Comparison of ENCODE assay signal across 33 mouse cellular contexts in genomic region chr19:28231511-28231910, GRCm38 (mm10).
"Had no signal": no experiment of that assay in that cellular context is flagged by ENCODE, and none has a peak within 500 bp of the region (broad histone marks: within the 10 kb centered on the region; RNA-seq: fewer than 3 reads in every experiment).

No protein-coding gene starts in this region.

- H3K36me3 ChIP-seq: limb, embryonic 10.5 days; limb, embryonic 12.5 days; limb, embryonic 13.5 days; limb, embryonic 15.5 days; liver, embryonic 12.5 days; liver, embryonic 13.5 days; liver, embryonic 15.5 days; lung, embryonic 15.5 days; midbrain, embryonic 10.5 days; midbrain, embryonic 12.5 days; midbrain, embryonic 13.5 days; midbrain, embryonic 15.5 days; neural tube, embryonic 12.5 days; neural tube, embryonic 13.5 days had no signal

- H3K4me1 ChIP-seq: limb, embryonic 12.5 days; limb, embryonic 13.5 days; limb, embryonic 15.5 days; liver, embryonic 12.5 days; liver, embryonic 13.5 days; liver, embryonic 15.5 days; lung, embryonic 15.5 days; megakaryocyte, embryonic 14.5 days; midbrain, embryonic 13.5 days; midbrain, embryonic 15.5 days; neural tube, embryonic 12.5 days; neural tube, embryonic 13.5 days had no signal

- DNase-seq: left cerebral cortex, postnatal 4 days; liver; liver, embryonic 13.5 days; liver, postnatal 0 days; lung, adult 18-20 months; lung, adult 2 months; lung, embryonic 14.5 days; lung, postnatal 10 days; lung, postnatal 14 days; lung, postnatal 36 days; lung, postnatal 4 days; midbrain, embryonic 14.5 days had no signal

- ATAC-seq: liver, embryonic 12.5 days; liver, postnatal 0 days; lung, postnatal 0 days; midbrain, embryonic 13.5 days; midbrain, embryonic 15.5 days; midbrain, embryonic 16.5 days had no signal

- H3K4me2 ChIP-seq: limb, embryonic 12.5 days; limb, embryonic 13.5 days; limb, embryonic 15.5 days; liver, embryonic 11.5 days; liver, embryonic 12.5 days; liver, embryonic 13.5 days; liver, embryonic 15.5 days; lung, embryonic 14.5 days; lung, embryonic 15.5 days; midbrain, embryonic 11.5 days; midbrain, embryonic 12.5 days; midbrain, embryonic 13.5 days; midbrain, embryonic 15.5 days; neural tube, embryonic 12.5 days; neural tube, embryonic 13.5 days had no signal

- H3K27me3 ChIP-seq: limb, embryonic 12.5 days; limb, embryonic 13.5 days; limb, embryonic 15.5 days; liver, embryonic 12.5 days; liver, embryonic 13.5 days; liver, embryonic 15.5 days; lung, embryonic 15.5 days; megakaryocyte, embryonic 14.5 days; midbrain, embryonic 12.5 days; midbrain, embryonic 13.5 days; midbrain, embryonic 15.5 days; neural tube, embryonic 12.5 days; neural tube, embryonic 13.5 days had no signal

- H3K9me3 ChIP-seq: limb, embryonic 10.5 days; limb, embryonic 12.5 days; limb, embryonic 13.5 days; limb, embryonic 15.5 days; liver, embryonic 12.5 days; liver, embryonic 13.5 days; liver, embryonic 15.5 days; lung, embryonic 15.5 days; midbrain, embryonic 10.5 days; midbrain, embryonic 12.5 days; midbrain, embryonic 13.5 days; midbrain, embryonic 15.5 days; neural tube, embryonic 12.5 days; neural tube, embryonic 13.5 days had no signal

- H3K27ac ChIP-seq: limb, embryonic 10.5 days; limb, embryonic 12.5 days; limb, embryonic 13.5 days; limb, embryonic 15.5 days; liver, embryonic 12.5 days; liver, embryonic 13.5 days; liver, embryonic 14.5 days; liver, embryonic 15.5 days; lung, embryonic 15.5 days; macrophage; midbrain, embryonic 10.5 days; midbrain, embryonic 12.5 days; midbrain, embryonic 13.5 days; midbrain, embryonic 15.5 days; neural tube, embryonic 12.5 days; neural tube, embryonic 13.5 days had no signal

- H3K9ac ChIP-seq: limb, embryonic 12.5 days; limb, embryonic 13.5 days; limb, embryonic 15.5 days; liver, embryonic 12.5 days; liver, embryonic 13.5 days; liver, embryonic 14.5 days; liver, embryonic 15.5 days; liver, postnatal 0 days; lung, embryonic 14.5 days; lung, embryonic 15.5 days; midbrain, embryonic 12.5 days; midbrain, embryonic 13.5 days; midbrain, embryonic 15.5 days; neural tube, embryonic 12.5 days; neural tube, embryonic 13.5 days had no signal

- H3K4me3 ChIP-seq: limb, embryonic 10.5 days; limb, embryonic 12.5 days; limb, embryonic 13.5 days; limb, embryonic 15.5 days; liver, embryonic 12.5 days; liver, embryonic 13.5 days; liver, embryonic 15.5 days; lung, embryonic 15.5 days; megakaryocyte, embryonic 14.5 days; midbrain, embryonic 10.5 days; midbrain, embryonic 12.5 days; midbrain, embryonic 13.5 days; midbrain, embryonic 15.5 days; myocyte; neural tube, embryonic 12.5 days; neural tube, embryonic 13.5 days had no signal
